Mouse (Mus musculus) limb, embryonic 15.5 days (tissue): Measurements from ENCODE around the gene Cep135. TPM values are rescaled to one million over a fixed set of nuclear protein-coding genes. Genes with fewer than 3 reads are reported as not detected.
A peak's percentile ranks its signal among the peaks of the same experiment; 100 is the strongest.

Experiments
- ATAC-seq: fragments of 200-750 bp; cut with Nextera tagmentation; 2 replicates; pipeline ENCODE4 v1.8.0; 2017; ENCODE audit warnings: low read depth, moderate TSS enrichment; ENCODE audit not compliant: insufficient number of reproducible peaks, low FRiP score, low TSS enrichment
- H3K27ac ChIP-seq: fragments of 300-500 bp; sonication (generic); 2 replicates; pipeline ENCODE4 v1.5.1; 2015; ENCODE audit warnings: moderate library complexity, mild to moderate bottlenecking, inconsistent platforms
- H3K27me3 ChIP-seq: fragments of 300-500 bp; sonication (generic); 2 replicates; pipeline ENCODE4 v1.6.1; 2015; ENCODE audit warnings: inconsistent platforms
- H3K36me3 ChIP-seq: fragments of 300-500 bp; sonication (generic); 2 replicates; pipeline ENCODE4 v1.6.1; 2015; ENCODE audit warnings: inconsistent platforms
- H3K4me1 ChIP-seq: fragments of 300-500 bp; sonication (generic); 2 replicates; pipeline ENCODE4 v1.6.1; 2015; ENCODE audit warnings: inconsistent platforms
- H3K4me2 ChIP-seq: fragments of 300-500 bp; sonication (generic); 2 replicates; pipeline ENCODE4 v1.6.1; 2015; ENCODE audit warnings: mild to moderate bottlenecking, inconsistent platforms
- H3K4me3 ChIP-seq: fragments of 300-500 bp; sonication (generic); 2 replicates; pipeline ENCODE4 v1.5.1; 2015; ENCODE audit warnings: mild to moderate bottlenecking, inconsistent platforms
- H3K9ac ChIP-seq: fragments of 300-500 bp; sonication (generic); 2 replicates; pipeline ENCODE4 v1.6.1; 2015; ENCODE audit warnings: inconsistent platforms
- H3K9me3 ChIP-seq: fragments of 300-500 bp; sonication (generic); 2 replicates; pipeline ENCODE4 v1.6.1; 2016; ENCODE audit warnings: inconsistent platforms
- WGBS: fragments of 180-500 bp; shearing (Covaris S2); methylation state at CpG from one replicate; pipeline ENCODE4 v1.1.7; 2015; 5-methylcytosine and 5-hydroxymethylcytosine counted together
- polyA plus RNA-seq: library from polyadenylated mRNA; unstranded; fragments of >200 nt; fragmentation: Nextera tagmentation; extraction: Ambion mirVana; gene quantifications from 2 replicates; pipeline ENCODE4 v1.2.1, GENCODE M21; 2015

Cep135 gene
- polyA plus RNA-seq, 1 experiment from 2014 or later: 6.2 TPM

DNA sequence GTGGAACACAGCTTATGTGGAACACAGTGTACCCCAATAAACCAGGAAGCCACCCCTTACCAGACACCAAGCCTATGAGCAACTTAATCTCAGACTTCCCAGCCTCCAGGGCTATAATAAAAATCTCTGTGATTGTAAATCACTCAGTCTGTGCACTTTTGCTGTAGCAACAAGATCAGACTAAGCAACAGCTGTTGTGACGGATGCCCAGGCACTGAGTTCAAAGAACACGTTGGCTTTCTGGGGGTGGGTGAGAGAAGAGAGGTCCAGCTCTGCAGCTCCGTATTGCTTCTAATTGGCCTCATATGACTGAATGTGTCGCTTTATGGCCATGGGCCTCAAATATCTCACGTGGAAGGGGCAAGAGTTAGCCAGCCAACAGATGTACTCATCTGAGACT lies 80.0 kb downstream of the Cep135 start:
- H3K4me2 ChIP-seq: no peak overlapping the region
- 21% methylated on average over 5 of the region's 5 CpGs for WGBS
- no peak overlapping the region for H3K4me3 ChIP-seq
- no peaks in the 10 kb centered on the region for H3K9me3 ChIP-seq
- H3K27me3 ChIP-seq: no peaks in the 10 kb centered on the region
- peaks cover 2% of the 10 kb centered on the region; the same call in 1 of the 2 replicates for H3K4me1 ChIP-seq
- H3K9ac ChIP-seq: no peak overlapping the region
- H3K36me3 ChIP-seq: no peaks in the 10 kb centered on the region
- ATAC-seq: no peak
- no peak overlapping the region for H3K27ac ChIP-seq

- no peak overlapping the region for H3K4me2 ChIP-seq
- H3K9ac ChIP-seq: no peak overlapping the region
- no peaks in the 10 kb centered on the region for H3K9me3 ChIP-seq
- no peak overlapping the region for H3K27ac ChIP-seq
- WGBS: 86% methylated on average over 10 of the region's 10 CpGs
- no peaks in the 10 kb centered on the region for H3K27me3 ChIP-seq
- H3K36me3 ChIP-seq: no peaks in the 10 kb centered on the region
- peaks cover 8% of the 10 kb centered on the region; the same call in 1 of the 2 replicates for H3K4me1 ChIP-seq
- H3K4me3 ChIP-seq: no peak overlapping the region
- ATAC-seq: no peak
Measured at GRCm38 (mm10) chr5:76670183-76670582, 81.7 kb downstream of the Cep135 start.

- Histone ChIP-seq H3K9ac (no peak overlapping the region), H3K36me3 (no peaks in the 10 kb centered on the region), H3K4me1 (peaks cover 8% of the 10 kb centered on the region; the same call in 1 of the 2 replicates), H3K4me2 (no peak overlapping the region), H3K27ac (no peak overlapping the region), H3K27me3 (no peaks in the 10 kb centered on the region), H3K4me3 (no peak overlapping the region), H3K9me3 (no peaks in the 10 kb centered on the region)
- no peak for ATAC-seq
- 93% methylated on average over 5 of the region's 5 CpGs for WGBS
Measured at GRCm38 (mm10) chr5:76674022-76674653, 85.6 kb downstream of the Cep135 start.

DNA sequence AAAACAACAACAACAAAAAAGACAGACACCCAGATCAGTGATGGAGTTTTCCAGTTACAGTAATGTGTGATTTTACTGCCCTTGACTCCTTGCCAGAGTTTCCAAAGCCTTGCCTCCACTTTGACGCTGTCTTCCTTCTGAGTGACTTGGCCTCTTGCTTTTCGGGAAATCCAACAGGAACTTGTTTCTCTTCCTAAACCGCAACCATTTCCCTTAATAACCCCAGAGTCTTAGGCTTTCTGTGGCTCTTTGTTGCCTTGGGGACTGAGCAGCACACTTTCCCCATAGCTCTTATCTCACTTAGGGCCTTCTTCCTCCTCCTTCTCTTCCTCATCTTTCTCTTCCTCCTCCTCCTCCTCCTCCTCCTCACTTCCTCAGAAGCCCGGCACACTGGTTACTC lies 86.9 kb downstream of the Cep135 start:
- Histone ChIP-seq H3K27me3 (no peaks in the 10 kb centered on the region), H3K4me1 (peaks cover 8% of the 10 kb centered on the region; the same call in 1 of the 2 replicates), H3K36me3 (no peaks in the 10 kb centered on the region), H3K4me3 (no peak overlapping the region), H3K9me3 (no peaks in the 10 kb centered on the region), H3K27ac (no peak overlapping the region), H3K9ac (no peak overlapping the region), H3K4me2 (no peak overlapping the region)
- 35% methylated on average over 4 of the region's 4 CpGs for WGBS
- no peak for ATAC-seq

- no peak for ATAC-seq
- 86% methylated on average over 2 of the region's 3 CpGs for WGBS
Measured at GRCm38 (mm10) chr5:76680959-76681358, 92.5 kb downstream of the Cep135 start.

GRCm38 (mm10) chr5:76681895-76682656 lies 93.6 kb downstream of the Cep135 start:
- Histone ChIP-seq H3K9ac (no peak overlapping the region), H3K4me2 (no peak overlapping the region), H3K4me1 (peaks cover 8% of the 10 kb centered on the region), H3K27me3 (no peaks in the 10 kb centered on the region), H3K36me3 (no peaks in the 10 kb centered on the region), H3K27ac (no peak overlapping the region), H3K9me3 (no peaks in the 10 kb centered on the region), H3K4me3 (no peak overlapping the region)
- WGBS: 43% methylated on average over 4 of the region's 4 CpGs
- no peak for ATAC-seq

More at GRCm38 (mm10) chr5:76680959-76681358, 92.5 kb downstream of the Cep135 start:
- Histone ChIP-seq H3K36me3 (no peaks in the 10 kb centered on the region), H3K4me1 (peaks cover 4% of the 10 kb centered on the region), H3K4me3 (no peak overlapping the region), H3K9ac (no peak overlapping the region), H3K4me2 (no peak overlapping the region), H3K27ac (no peak overlapping the region), H3K9me3 (no peaks in the 10 kb centered on the region), H3K27me3 (no peaks in the 10 kb centered on the region)

- ATAC-seq: no peak
- H3K4me3 ChIP-seq: no peak overlapping the region
- peaks cover 8% of the 10 kb centered on the region for H3K4me1 ChIP-seq
- no peak overlapping the region for H3K27ac ChIP-seq
- no peaks in the 10 kb centered on the region for H3K9me3 ChIP-seq
- H3K27me3 ChIP-seq: no peaks in the 10 kb centered on the region
- no peaks in the 10 kb centered on the region for H3K36me3 ChIP-seq
- no peak overlapping the region for H3K9ac ChIP-seq
- 65% methylated on average over 5 of the region's 5 CpGs for WGBS
- H3K4me2 ChIP-seq: no peak overlapping the region
Measured at GRCm38 (mm10) chr5:76683455-76683854, 95.0 kb downstream of the Cep135 start.

- ATAC-seq: no peak
- Histone ChIP-seq H3K9me3 (no peaks in the 10 kb centered on the region), H3K4me2 (no peak overlapping the region), H3K9ac (no peak overlapping the region), H3K4me3 (no peak overlapping the region), H3K27me3 (no peaks in the 10 kb centered on the region), H3K27ac (no peak overlapping the region), H3K4me1 (peaks cover 10% of the 10 kb centered on the region), H3K36me3 (no peaks in the 10 kb centered on the region)
- WGBS: 87% methylated on average over 15 of the region's 15 CpGs
Measured at GRCm38 (mm10) chr5:76684658-76685605, 96.4 kb downstream of the Cep135 start.

DNA sequence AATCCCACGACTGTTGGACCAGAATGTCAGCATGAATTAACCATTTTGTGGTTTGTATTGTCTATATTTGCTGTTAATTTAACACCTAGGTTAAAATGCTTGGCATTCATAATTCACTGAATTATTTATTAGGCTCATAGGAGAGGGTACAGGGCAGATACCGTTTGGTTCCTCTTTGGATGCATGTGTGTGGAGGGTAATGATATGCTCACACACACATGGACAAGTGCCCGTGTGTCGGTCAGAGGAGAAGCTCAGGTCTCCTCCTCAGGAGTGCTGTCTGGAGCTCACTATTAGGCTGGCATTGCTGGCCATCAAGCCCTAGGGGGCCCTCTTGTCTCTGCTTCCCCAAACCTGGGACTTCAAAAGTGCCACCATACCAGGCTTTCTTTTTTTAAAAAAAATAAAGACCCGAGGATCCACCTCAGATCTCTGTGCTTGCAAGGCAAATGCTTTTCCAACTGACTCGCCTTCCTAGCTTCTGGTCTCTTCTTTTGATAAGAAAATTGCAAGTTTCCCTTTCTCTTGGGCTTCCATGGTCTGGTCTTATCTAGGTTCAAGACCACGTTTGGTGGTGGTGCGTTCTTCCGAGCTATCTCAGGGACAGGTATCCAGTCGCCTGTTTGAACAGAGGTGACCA lies 99.6 kb downstream of the Cep135 start:
- Histone ChIP-seq H3K4me3 (no peak overlapping the region), H3K27ac (peak overlapping the region; percentile 58), H3K9ac (no peak overlapping the region), H3K9me3 (no peaks in the 10 kb centered on the region), H3K27me3 (no peaks in the 10 kb centered on the region), H3K36me3 (no peaks in the 10 kb centered on the region), H3K4me2 (0 out of 2 replicates have a peak overlapping the region, but pooled peaks have one; percentile 1), H3K4me1 (peaks cover 19% of the 10 kb centered on the region)
- no peak for ATAC-seq
- 82% methylated on average over 10 of the region's 10 CpGs for WGBS

DNA sequence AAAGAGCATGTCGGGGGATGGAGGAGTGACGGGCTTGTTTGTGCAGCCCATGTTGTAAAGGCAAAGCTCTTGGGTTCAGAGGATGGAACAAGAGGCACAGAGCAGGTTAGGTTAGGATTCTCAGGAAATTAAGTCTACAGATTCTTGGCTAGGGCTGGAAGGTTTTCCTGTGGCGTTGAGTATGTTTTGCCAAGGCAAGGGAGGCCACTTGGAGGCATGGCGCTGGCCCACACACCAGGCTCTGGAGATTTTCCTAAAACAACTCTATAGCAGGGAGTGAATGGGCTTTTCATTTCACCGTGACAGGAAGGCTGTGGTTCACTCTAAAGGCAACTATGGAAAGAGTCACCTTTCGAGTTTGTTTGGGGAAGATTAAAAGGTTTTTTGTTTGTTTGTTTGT lies 100.1 kb downstream of the Cep135 start:
- Histone ChIP-seq H3K4me2 (0 out of 2 replicates have a peak overlapping the region, but pooled peaks have one; percentile 1), H3K36me3 (no peaks in the 10 kb centered on the region), H3K4me1 (peaks cover 19% of the 10 kb centered on the region), H3K27ac (peak overlapping the region; percentile 58; the same call in 1 of the 2 replicates), H3K4me3 (no peak overlapping the region), H3K27me3 (no peaks in the 10 kb centered on the region), H3K9me3 (no peaks in the 10 kb centered on the region), H3K9ac (no peak overlapping the region)
- WGBS: 51% methylated on average over 6 of the region's 6 CpGs
- ATAC-seq: peak; percentile 64

DNA sequence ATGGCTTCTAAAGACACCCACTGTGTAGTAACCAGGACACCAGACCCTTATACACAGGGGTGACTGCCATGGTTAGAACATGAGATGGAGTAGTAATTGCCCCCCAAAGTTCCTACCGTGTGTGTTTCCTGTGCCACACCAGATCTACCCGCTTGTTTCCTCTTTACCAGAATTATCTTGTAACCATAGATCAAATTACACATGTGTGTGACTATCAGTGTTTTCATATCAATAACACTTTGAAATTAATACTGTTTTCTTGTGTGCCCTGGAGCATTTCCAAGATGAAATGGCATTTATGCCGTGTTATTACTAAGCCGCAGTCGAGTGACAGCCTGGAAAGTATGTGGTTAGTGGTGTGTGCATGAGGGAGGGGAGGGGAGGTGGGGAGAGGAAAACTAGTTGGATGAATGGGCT lies 101.7 kb downstream of the Cep135 start:
- no peak for ATAC-seq
- H3K9me3 ChIP-seq: no peaks in the 10 kb centered on the region
- peaks cover 19% of the 10 kb centered on the region for H3K4me1 ChIP-seq
- H3K4me2 ChIP-seq: no peak overlapping the region
- no peaks in the 10 kb centered on the region for H3K36me3 ChIP-seq
- no peak overlapping the region for H3K9ac ChIP-seq
- WGBS: 28% methylated on average over 5 of the region's 5 CpGs
- no peak overlapping the region for H3K4me3 ChIP-seq
- H3K27ac ChIP-seq: peak overlapping the region; percentile 6; the same call in 1 of the 2 replicates
- H3K27me3 ChIP-seq: no peaks in the 10 kb centered on the region
